Mouse (Mus musculus): ENCODE data around the gene Gm5426. TPM values are rescaled to one million over a fixed set of nuclear protein-coding genes. Genes with fewer than 3 reads are reported as not detected.

The Gm5426 gene
- polyA plus RNA-seq, 1 experiment: not detected

DNA sequence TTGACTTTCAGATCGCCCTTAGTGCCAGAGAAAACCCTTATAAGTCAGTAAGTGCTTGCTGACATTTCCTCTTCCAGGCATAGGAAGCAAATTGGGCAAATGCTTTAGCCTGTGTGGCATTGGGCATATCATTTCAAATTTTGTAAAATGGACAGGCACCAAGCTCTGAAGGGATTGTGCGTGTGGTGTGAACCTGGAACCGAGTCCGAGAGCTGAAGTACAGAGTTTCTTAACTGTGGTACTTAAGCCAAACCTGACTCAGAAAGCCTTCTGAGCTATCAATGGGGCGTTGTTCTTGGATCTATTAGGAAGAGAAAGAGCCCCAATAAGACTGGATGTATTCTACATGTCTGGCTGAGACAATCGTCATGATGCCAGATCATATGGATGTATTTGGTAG lies 40.5 kb downstream of the Gm5426 start:
- Histone ChIP-seq H3K79me2 (ENCODE audit: control insufficient read depth, insufficient read depth) (no peaks in the 10 kb centered on the region), H3K36me3 (ENCODE audit: control insufficient read depth, insufficient read depth) (no peaks in the 10 kb centered on the region), H3K4me3 (ENCODE audit: insufficient read depth, poor library complexity, severe bottlenecking) (no peak overlapping the region), H3K27me3 (ENCODE audit: control insufficient read depth, insufficient read depth, insufficient read length) (no peaks in the 10 kb centered on the region), H3K79me3 (ENCODE audit: low read depth) (no peaks in the 10 kb centered on the region), H3ac (ENCODE audit: control insufficient read depth, insufficient read length, low read depth) (no peak overlapping the region)
- no peak for TF ChIP-seq USF1 (IDR thresholded peaks at IDR 0.05; ENCODE audit: low read depth)
- TF ChIP-seq CTCF (IDR thresholded peaks at IDR 0.05; ENCODE audit: control insufficient read depth, insufficient read depth, insufficient read length): no peak
- no peak for TF ChIP-seq CEBPB (IDR thresholded peaks at IDR 0.05; ENCODE audit: low read depth)
- TF ChIP-seq MAX (IDR thresholded peaks at IDR 0.05): no peak
- TF ChIP-seq MYOG (IDR thresholded peaks at IDR 0.05; ENCODE audit: control insufficient read depth, extremely low read depth, insufficient read length): no peak
- TF ChIP-seq MYOD1 (IDR thresholded peaks at IDR 0.05; ENCODE audit: control insufficient read depth, insufficient read length, low read depth): no peak
- no peak for TF ChIP-seq FOSL1 (IDR thresholded peaks at IDR 0.05; ENCODE audit: insufficient read depth, low read length, poor library complexity, severe bottlenecking)

DNA sequence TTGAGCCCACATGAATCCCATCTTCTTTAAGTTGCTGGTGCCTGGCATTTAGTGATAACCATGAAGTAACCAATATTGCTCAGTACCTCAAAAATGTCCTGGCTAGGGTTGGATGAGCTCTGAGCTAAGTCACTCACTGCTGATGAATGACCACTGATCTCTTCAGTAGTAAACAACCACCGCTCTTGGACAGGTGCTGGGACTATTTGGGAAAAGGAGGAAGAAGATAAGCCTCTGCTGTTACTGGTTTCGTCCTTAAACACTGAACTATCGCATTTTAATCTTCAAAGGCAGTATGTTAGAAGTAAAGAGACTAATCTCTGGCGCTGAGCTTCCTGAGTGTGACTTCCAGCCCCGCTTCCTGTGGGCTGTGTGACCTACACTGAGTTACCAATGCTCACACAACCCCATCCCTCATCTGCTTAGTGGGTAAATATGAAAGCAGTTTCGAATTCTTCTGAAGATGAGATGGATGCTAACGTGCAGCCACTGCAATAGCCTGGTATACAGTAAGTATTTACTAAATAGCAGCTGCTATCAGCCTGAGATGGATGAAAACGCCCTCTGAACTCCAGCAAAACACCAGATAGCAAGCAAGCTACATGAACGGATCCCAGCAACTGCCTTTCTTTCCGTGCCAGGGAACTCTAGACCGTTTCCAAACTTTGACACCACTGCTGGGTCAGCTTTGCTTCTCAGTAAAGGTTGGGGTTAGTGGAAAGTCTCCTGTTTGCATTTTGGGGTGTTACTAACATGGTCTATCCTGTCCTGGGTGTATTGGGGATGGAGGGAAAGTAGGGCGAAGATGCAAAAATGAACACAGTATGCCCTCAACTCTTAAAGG lies 44.4 kb downstream of the Gm5426 start:
- H3K36me3 ChIP-seq (ENCODE audit: control insufficient read depth, insufficient read depth): no peaks in the 10 kb centered on the region
- no peak overlapping the region for H3ac ChIP-seq (ENCODE audit: control insufficient read depth, insufficient read length, low read depth)
- H3K79me3 ChIP-seq (ENCODE audit: low read depth): no peaks in the 10 kb centered on the region
- H3K79me2 ChIP-seq (ENCODE audit: control insufficient read depth, insufficient read depth): no peaks in the 10 kb centered on the region
- H3K4me3 ChIP-seq (ENCODE audit: insufficient read depth, poor library complexity, severe bottlenecking): no peak overlapping the region
- no peaks in the 10 kb centered on the region for H3K27me3 ChIP-seq (ENCODE audit: control insufficient read depth, insufficient read depth, insufficient read length)
- TF ChIP-seq USF1 (IDR thresholded peaks at IDR 0.05; ENCODE audit: low read depth) (no peak), MYOD1 (IDR thresholded peaks at IDR 0.05; ENCODE audit: control insufficient read depth, insufficient read length, low read depth) (no peak), CTCF (IDR thresholded peaks at IDR 0.05; ENCODE audit: control insufficient read depth, insufficient read depth, insufficient read length) (no peak), FOSL1 (IDR thresholded peaks at IDR 0.05; ENCODE audit: insufficient read depth, low read length, poor library complexity, severe bottlenecking) (no peak), MAX (IDR thresholded peaks at IDR 0.05) (no peak), CEBPB (IDR thresholded peaks at IDR 0.05; ENCODE audit: low read depth) (no peak)

DNA sequence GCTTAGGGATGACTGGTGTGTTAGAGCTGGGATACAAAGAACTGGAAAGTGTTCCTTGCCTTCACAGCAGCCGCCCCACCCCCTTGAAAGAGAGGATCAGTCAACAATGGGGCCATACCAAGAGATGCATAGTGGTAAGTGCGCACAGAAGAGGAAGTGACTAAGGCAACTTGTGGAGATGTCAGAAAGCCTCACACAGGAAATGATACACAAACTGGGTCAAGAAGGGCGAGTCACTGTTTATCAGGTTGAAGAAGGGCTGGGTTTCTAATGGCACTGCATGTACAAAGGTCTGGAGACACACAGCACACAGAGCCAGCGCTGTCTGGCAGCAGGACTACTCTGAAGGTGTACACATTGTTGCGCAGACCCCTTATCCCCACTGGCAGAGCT lies 45.0 kb downstream of the Gm5426 start:
- TF ChIP-seq FOSL1 (IDR thresholded peaks at IDR 0.05; ENCODE audit: insufficient read depth, low read length, poor library complexity, severe bottlenecking): no peak
- no peak for TF ChIP-seq CEBPB (IDR thresholded peaks at IDR 0.05; ENCODE audit: low read depth)
- no peak for TF ChIP-seq USF1 (IDR thresholded peaks at IDR 0.05; ENCODE audit: low read depth)
- no peak for TF ChIP-seq MYOG (IDR thresholded peaks at IDR 0.05; ENCODE audit: control insufficient read depth, extremely low read depth, insufficient read length)
- no peak for TF ChIP-seq CTCF (IDR thresholded peaks at IDR 0.05; ENCODE audit: control insufficient read depth, insufficient read depth, insufficient read length)
- TF ChIP-seq MYOD1 (IDR thresholded peaks at IDR 0.05; ENCODE audit: control insufficient read depth, insufficient read length, low read depth): no peak
- TF ChIP-seq MAX (IDR thresholded peaks at IDR 0.05): no peak
- Histone ChIP-seq H3ac (ENCODE audit: control insufficient read depth, insufficient read length, low read depth) (no peak overlapping the region), H3K79me3 (ENCODE audit: low read depth) (no peaks in the 10 kb centered on the region), H3K27me3 (ENCODE audit: control insufficient read depth, insufficient read depth, insufficient read length) (no peaks in the 10 kb centered on the region), H3K36me3 (ENCODE audit: control insufficient read depth, insufficient read depth) (no peaks in the 10 kb centered on the region), H3K79me2 (ENCODE audit: control insufficient read depth, insufficient read depth) (no peaks in the 10 kb centered on the region), H3K4me3 (ENCODE audit: insufficient read depth, poor library complexity, severe bottlenecking) (no peak overlapping the region)

DNA sequence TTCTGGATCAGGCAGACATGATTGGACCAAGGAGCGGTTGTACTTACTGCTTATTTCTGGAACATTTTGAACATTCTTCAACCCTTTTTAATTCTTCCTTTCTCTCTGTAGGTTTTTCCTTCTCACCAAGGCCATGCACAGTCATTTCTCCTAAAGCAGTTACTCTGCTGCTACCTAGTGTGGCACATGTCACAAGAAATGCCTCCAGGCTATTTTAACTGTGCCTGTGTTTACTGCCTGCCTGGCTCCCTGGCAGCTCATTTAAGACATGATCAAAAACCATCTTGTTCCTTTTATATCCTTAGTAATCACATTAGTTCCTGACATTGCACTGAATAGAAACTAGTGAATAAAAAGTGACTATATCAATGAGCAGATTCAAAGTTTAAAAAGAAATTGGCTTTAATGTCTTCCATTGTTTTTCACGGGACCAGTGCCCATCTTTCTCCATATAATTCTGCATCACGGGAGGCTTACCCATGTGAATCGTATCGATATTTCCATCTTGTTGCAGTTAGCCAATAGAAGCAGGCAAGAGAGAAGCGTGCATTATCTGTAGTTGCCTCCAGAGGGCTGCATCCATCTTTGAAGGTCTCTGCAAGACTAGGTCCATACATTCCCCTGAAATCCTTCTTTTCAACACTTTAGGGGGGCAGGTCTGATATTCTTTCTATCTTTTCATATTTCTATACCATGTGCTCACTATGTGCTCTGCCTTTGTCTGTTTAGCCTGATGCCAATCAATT lies 45.7 kb downstream of the Gm5426 start:
- no peaks in the 10 kb centered on the region for H3K36me3 ChIP-seq (ENCODE audit: control insufficient read depth, insufficient read depth)
- no peaks in the 10 kb centered on the region for H3K79me3 ChIP-seq (ENCODE audit: low read depth)
- H3K4me3 ChIP-seq (ENCODE audit: insufficient read depth, poor library complexity, severe bottlenecking): no peak overlapping the region
- no peak overlapping the region for H3ac ChIP-seq (ENCODE audit: control insufficient read depth, insufficient read length, low read depth)
- no peaks in the 10 kb centered on the region for H3K79me2 ChIP-seq (ENCODE audit: control insufficient read depth, insufficient read depth)
- no peaks in the 10 kb centered on the region for H3K27me3 ChIP-seq (ENCODE audit: control insufficient read depth, insufficient read depth, insufficient read length)
- TF ChIP-seq MYOG (IDR thresholded peaks at IDR 0.05; ENCODE audit: control insufficient read depth, extremely low read depth, insufficient read length) (no peak), MYOD1 (IDR thresholded peaks at IDR 0.05; ENCODE audit: control insufficient read depth, insufficient read length, low read depth) (no peak), CTCF (IDR thresholded peaks at IDR 0.05; ENCODE audit: control insufficient read depth, insufficient read depth, insufficient read length) (no peak), MAX (IDR thresholded peaks at IDR 0.05) (no peak), CEBPB (IDR thresholded peaks at IDR 0.05; ENCODE audit: low read depth) (no peak), USF1 (IDR thresholded peaks at IDR 0.05; ENCODE audit: low read depth) (no peak), FOSL1 (IDR thresholded peaks at IDR 0.05; ENCODE audit: insufficient read depth, low read length, poor library complexity, severe bottlenecking) (no peak)

DNA sequence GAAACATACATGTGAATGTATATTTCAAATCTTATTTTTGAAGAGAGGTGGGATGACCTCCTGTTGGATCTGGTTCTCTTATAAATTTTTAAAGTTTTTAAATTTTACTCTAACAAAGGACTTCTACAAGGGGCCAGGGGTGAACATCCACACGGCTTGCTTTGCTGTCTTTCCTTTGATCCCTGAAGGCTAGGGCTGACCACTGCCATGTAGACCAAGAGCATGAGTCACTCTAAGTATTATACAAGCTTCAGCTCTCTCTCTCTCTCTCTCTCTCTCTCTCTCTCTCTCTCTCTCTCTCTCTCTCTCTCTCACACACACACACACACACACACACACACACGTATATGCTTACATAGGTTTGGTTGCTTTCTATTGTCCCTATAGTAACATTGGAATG lies 48.6 kb downstream of the Gm5426 start:
- no peak overlapping the region for H3K4me3 ChIP-seq (ENCODE audit: insufficient read depth, poor library complexity, severe bottlenecking)
- TF ChIP-seq CTCF (IDR thresholded peaks at IDR 0.05; ENCODE audit: control insufficient read depth, insufficient read depth, insufficient read length) (no peak), USF1 (IDR thresholded peaks at IDR 0.05; ENCODE audit: low read depth) (no peak)
- H3K36me3 ChIP-seq (ENCODE audit: control insufficient read depth, insufficient read depth): no peaks in the 10 kb centered on the region
- no peaks in the 10 kb centered on the region for H3K79me2 ChIP-seq (ENCODE audit: control insufficient read depth, insufficient read depth)
- no peaks in the 10 kb centered on the region for H3K79me3 ChIP-seq (ENCODE audit: low read depth)
- H3ac ChIP-seq (ENCODE audit: control insufficient read depth, insufficient read length, low read depth): no peak overlapping the region
- H3K27me3 ChIP-seq (ENCODE audit: control insufficient read depth, insufficient read depth, insufficient read length): no peaks in the 10 kb centered on the region

All from C2C12 (cell line).